Mouse (Mus musculus): ENCODE measurements around the gene Pik3ap1.

DNA sequence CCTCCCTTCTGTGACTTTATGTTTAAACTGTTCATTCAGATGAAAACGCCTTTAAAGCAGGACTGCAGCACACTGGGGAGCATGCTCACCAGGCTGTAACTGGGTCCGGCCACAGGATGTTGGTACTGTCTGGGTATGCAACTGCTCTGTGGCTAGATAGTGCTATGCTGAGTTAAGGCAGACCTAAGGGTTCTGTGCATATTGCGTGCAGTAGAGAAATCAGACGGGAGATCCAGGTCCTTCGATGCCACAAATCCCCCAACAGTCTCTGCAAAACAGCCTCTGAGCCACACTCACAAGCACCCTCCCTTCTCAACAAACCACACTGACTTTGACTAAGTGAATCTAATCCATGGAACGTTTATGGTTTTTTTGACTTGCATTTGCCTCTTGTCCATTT is 46.5 kb downstream of the Pik3ap1 start:
- TF ChIP-seq CTCF (IDR thresholded peaks at IDR 0.05; ENCODE audit: low read depth, low read length) (no peak), POLR2A (IDR thresholded peaks at IDR 0.05; ENCODE audit: borderline replicate concordance, low read depth, low read length) (no peak)

All from bone marrow macrophage, adult 2 months (primary cell).